Mouse (Mus musculus) spleen, adult 2 months (tissue): ENCODE measurements at regions not wholly inside any gene's neighbourhood (a gene's known extent, or its start where the extent isn't known, plus 50 kb on each side); places are given as distances from the start of the nearest gene placed in this dataset.

Source experiments
- DNase-seq, 2 experiments: peaks; one replicate each; pipeline versions ENCODE4 v3.0.0 to v3.0.0-alpha.2; 2012 to 2021; ENCODE audit warnings: low spot score in 2 of 2, low read depth in 1 of 2
- H3K27ac ChIP-seq: fragments of 200-500 bp; 2 replicates; pipeline ENCODE4 v1.5.1; 2012; ENCODE audit warnings: low read length, inconsistent platforms; ENCODE audit not compliant: insufficient read depth
- H3K27me3 ChIP-seq: fragments of 200-500 bp; 2 replicates; pipeline ENCODE4 v1.6.1; 2012; ENCODE audit warnings: mild to moderate bottlenecking, moderate library complexity, low read length, inconsistent platforms; ENCODE audit not compliant: control insufficient read depth, insufficient read depth
- H3K36me3 ChIP-seq: fragments of 200-500 bp; 2 replicates; pipeline ENCODE4 v1.6.1; 2012; ENCODE audit warnings: mild to moderate bottlenecking, low read length, inconsistent platforms; ENCODE audit not compliant: control insufficient read depth, insufficient read depth
- H3K4me1 ChIP-seq: fragments of 200-500 bp; 2 replicates; pipeline ENCODE4 v1.6.1; 2011; ENCODE audit warnings: inconsistent platforms; ENCODE audit not compliant: control insufficient read depth, insufficient read depth, insufficient read length
- H3K4me3 ChIP-seq: fragments of 200-500 bp; 2 replicates; pipeline ENCODE4 v1.5.1; 2011; ENCODE audit warnings: mild to moderate bottlenecking, inconsistent platforms; ENCODE audit not compliant: insufficient read depth, insufficient read length; ENCODE audit errors: extremely low read depth
- CTCF ChIP-seq: fragments of 200-500 bp; IDR thresholded peaks from 2 replicates; pipeline ENCODE4 v1.5.1; 2011; ENCODE audit warnings: mild to moderate bottlenecking, inconsistent platforms; ENCODE audit not compliant: insufficient read depth, insufficient read length, insufficient replicate concordance; ENCODE audit errors: extremely low read depth
- POLR2A ChIP-seq: fragments of 200-500 bp; IDR thresholded peaks from 2 replicates; pipeline ENCODE4 v1.6.1; 2011; ENCODE audit warnings: low read depth, low read length, inconsistent platforms
- WGBS: fragments of 180-500 bp; shearing (Covaris S2); methylation state at CpG from one replicate; pipeline ENCODE4 v1.1.7; 2018; 5-methylcytosine and 5-hydroxymethylcytosine counted together

DNA sequence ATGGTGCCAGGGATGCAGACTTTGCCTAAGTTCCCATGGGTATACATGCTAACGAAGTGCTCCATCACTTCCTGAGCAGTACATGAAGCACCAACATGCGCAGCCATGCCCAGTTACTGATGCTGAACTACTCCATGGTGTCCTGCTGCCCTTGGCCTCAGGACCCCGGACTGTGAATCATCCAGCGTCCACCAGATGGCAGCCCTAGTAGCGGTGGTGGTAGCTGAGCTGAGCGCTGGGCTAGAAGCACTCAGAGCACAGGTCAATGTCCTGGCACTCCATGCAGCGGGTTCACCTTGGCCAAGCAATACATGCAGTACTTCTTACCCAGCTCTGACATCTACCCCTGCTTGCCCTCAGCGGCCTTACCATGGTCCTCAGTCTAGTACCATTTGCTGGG lies 57.1 kb upstream of the Syn3 start:
- H3K4me1 ChIP-seq = no peaks in the 10 kb centered on the region
- H3K27me3 ChIP-seq = no peaks in the 10 kb centered on the region
- WGBS = 61% methylated on average over 8 of the region's 8 CpGs
- H3K27ac ChIP-seq = no peak overlapping the region
- TF ChIP-seq POLR2A = no peak
- TF ChIP-seq CTCF = no peak
- no peak overlapping the region for H3K4me3 ChIP-seq
- DNase-seq = peak in 1 of 2 experiments; percentile 3
- H3K36me3 ChIP-seq = no peaks in the 10 kb centered on the region
